Mouse (Mus musculus): ENCODE results near the gene Srgap1.

- TF ChIP-seq POLR2A (IDR thresholded peaks at IDR 0.05; ENCODE audit: borderline replicate concordance, control insufficient read depth, low read depth, low read length), result no peak
- no peak for TF ChIP-seq CTCF (IDR thresholded peaks at IDR 0.05; ENCODE audit: control insufficient read depth, insufficient read depth, low read length)
Measured at GRCm38 (mm10) chr10:122046511-122046903, 608 bp downstream of the Srgap1 start.
